Mouse (Mus musculus) limb, embryonic 14.5 days (tissue): ENCODE data around the gene Cdc14a. TPM values are rescaled to one million over a fixed set of nuclear protein-coding genes. Genes with fewer than 3 reads are reported as not detected.

ENCODE experiments used
- ATAC-seq: fragments of 200-750 bp; cut with Nextera tagmentation; 2 replicates; pipeline ENCODE4 v1.8.0; 2017; ENCODE audit warnings: low read depth, moderate number of reproducible peaks, moderate TSS enrichment; ENCODE audit not compliant: low FRiP score
- DNase-seq: peaks from one replicate; pipeline ENCODE4 v3.0.0-alpha.2; 2015; ENCODE audit warnings: low spot score
- H3K27ac ChIP-seq: fragments of 300-500 bp; sonication (generic); replicated peaks from 2 replicates; pipeline ENCODE4 v1.5.1; 2014; ENCODE audit warnings: low read depth, mild to moderate bottlenecking, low read length, moderate library complexity, mixed read lengths
- H3K27me3 ChIP-seq: fragments of 300-500 bp; sonication (generic); 2 replicates; pipeline ENCODE4 v1.6.1; 2014; ENCODE audit warnings: low read length, mixed read lengths; ENCODE audit not compliant: control insufficient read depth, insufficient read depth
- H3K36me3 ChIP-seq: fragments of 300-500 bp; sonication (generic); 2 replicates; pipeline ENCODE4 v1.6.1; 2014; ENCODE audit warnings: mild to moderate bottlenecking, low read length, moderate library complexity, mixed read lengths; ENCODE audit not compliant: control insufficient read depth, insufficient read depth
- H3K4me1 ChIP-seq: fragments of 300-500 bp; sonication (generic); 2 replicates; pipeline ENCODE4 v1.6.1; 2014; ENCODE audit warnings: antibody characterized with exemption, low read length, mixed read lengths; ENCODE audit not compliant: control insufficient read depth, insufficient read depth
- H3K4me2 ChIP-seq: fragments of 300-500 bp; sonication (generic); replicated peaks from 2 replicates; pipeline ENCODE4 v1.6.1; 2014; ENCODE audit warnings: low read depth, mild to moderate bottlenecking, low read length, moderate library complexity; ENCODE audit not compliant: severe bottlenecking
- H3K4me3 ChIP-seq: fragments of 300-500 bp; sonication (generic); replicated peaks from 2 replicates; pipeline ENCODE4 v1.5.1; 2014; ENCODE audit warnings: low read length
- H3K9ac ChIP-seq: fragments of 300-500 bp; sonication (generic); 2 replicates; pipeline ENCODE4 v1.6.1; 2014; ENCODE audit warnings: mild to moderate bottlenecking, low read depth, low read length, moderate library complexity; ENCODE audit not compliant: severe bottlenecking
- H3K9me3 ChIP-seq: fragments of 300-500 bp; sonication (generic); 2 replicates; pipeline ENCODE4 v1.6.1; 2016; ENCODE audit warnings: low read length; ENCODE audit not compliant: control insufficient read depth
- POLR2A ChIP-seq: fragments of 200-500 bp; IDR thresholded peaks from 2 replicates; pipeline ENCODE4 v1.8.0; 2012; ENCODE audit warnings: inconsistent platforms, mild to moderate bottlenecking, moderate library complexity, borderline replicate concordance; ENCODE audit not compliant: insufficient read depth, insufficient read length; ENCODE audit errors: extremely low read depth
- WGBS: fragments of 180-500 bp; shearing (Covaris S2); extraction: QIAGEN DNeasy Blood & Tissue Kit; methylation state at CpG from one replicate; pipeline ENCODE4 v1.1.7; 2014; 5-methylcytosine and 5-hydroxymethylcytosine counted together
- polyA plus RNA-seq, 2 experiments: library from polyadenylated mRNA; depleted of rRNA in 1 of 2; stranded (reverse) in 1 of 2; unstranded in 1 of 2; fragments of >200 nt; fragmentation: Nextera tagmentation in 1 of 2; extraction: Ambion mirVana in 1 of 2; gene quantifications; 2 replicates each; pipeline versions ENCODE4 v1.2.1 to v1.2.3; 2012 to 2014

Cdc14a gene
- polyA plus RNA-seq, 2 experiments = 8.4 TPM

GRCm38 (mm10) chr3:116444327-116444726, 20.5 kb upstream of the Cdc14a start:
- WGBS = 83% methylated on average over 9 of the region's 9 CpGs
- H3K4me3 ChIP-seq = no peak overlapping the region

GRCm38 (mm10) chr3:116442788-116443187, 19.0 kb upstream of the Cdc14a start:
- no peak for TF ChIP-seq POLR2A
- Histone ChIP-seq H3K9ac (no peak overlapping the region), H3K4me1 (no peaks in the 10 kb centered on the region), H3K9me3 (no peaks in the 10 kb centered on the region), H3K27me3 (no peaks in the 10 kb centered on the region), H3K4me2 (no peak overlapping the region), H3K27ac (no peak overlapping the region), H3K36me3 (no peaks in the 10 kb centered on the region), H3K4me3 (no peak overlapping the region)
- 73% methylated on average over 1 of the region's 1 CpGs for WGBS
- DNase-seq = no peak
- no peak for ATAC-seq

More at GRCm38 (mm10) chr3:116444327-116444726, 20.5 kb upstream of the Cdc14a start:
- Histone ChIP-seq H3K36me3 (no peaks in the 10 kb centered on the region), H3K9me3 (no peaks in the 10 kb centered on the region), H3K4me2 (no peak overlapping the region), H3K27ac (no peak overlapping the region), H3K4me1 (no peaks in the 10 kb centered on the region), H3K27me3 (no peaks in the 10 kb centered on the region), H3K9ac (no peak overlapping the region)
- DNase-seq (no peak), ATAC-seq (no peak)
- TF ChIP-seq POLR2A = no peak

GRCm38 (mm10) chr3:116441518-116442205, 17.8 kb upstream of the Cdc14a start:
- WGBS = 91% methylated on average over 15 of the region's 15 CpGs
- ATAC-seq = no peak

GRCm38 (mm10) chr3:116440066-116440997, 16.5 kb upstream of the Cdc14a start:
- DNase-seq (no peak), ATAC-seq (no peak)
- no peak overlapping the region for H3K27ac ChIP-seq
- H3K4me1 ChIP-seq = no peaks in the 10 kb centered on the region
- WGBS = 46% methylated on average over 8 of the region's 8 CpGs
- no peaks in the 10 kb centered on the region for H3K36me3 ChIP-seq
- H3K9me3 ChIP-seq = no peaks in the 10 kb centered on the region
- TF ChIP-seq POLR2A = no peak
- no peak overlapping the region for H3K4me3 ChIP-seq
- H3K9ac ChIP-seq = no peak overlapping the region
- no peak overlapping the region for H3K4me2 ChIP-seq
- no peaks in the 10 kb centered on the region for H3K27me3 ChIP-seq

More at GRCm38 (mm10) chr3:116441518-116442205, 17.8 kb upstream of the Cdc14a start:
- no peak overlapping the region for H3K4me2 ChIP-seq
- no peak for TF ChIP-seq POLR2A
- no peaks in the 10 kb centered on the region for H3K9me3 ChIP-seq
- H3K4me1 ChIP-seq = no peaks in the 10 kb centered on the region
- H3K36me3 ChIP-seq = no peaks in the 10 kb centered on the region
- H3K27me3 ChIP-seq = no peaks in the 10 kb centered on the region
- no peak overlapping the region for H3K27ac ChIP-seq
- no peak overlapping the region for H3K4me3 ChIP-seq
- no peak for DNase-seq
- H3K9ac ChIP-seq = no peak overlapping the region

GRCm38 (mm10) chr3:116436811-116437601, 13.2 kb upstream of the Cdc14a start:
- no peaks in the 10 kb centered on the region for H3K9me3 ChIP-seq
- 84% methylated on average over 9 of the region's 9 CpGs for WGBS
- no peak for TF ChIP-seq POLR2A
- no peak overlapping the region for H3K4me2 ChIP-seq
- ATAC-seq = no peak
- H3K4me3 ChIP-seq = no peak overlapping the region
- no peaks in the 10 kb centered on the region for H3K4me1 ChIP-seq
- H3K36me3 ChIP-seq = no peaks in the 10 kb centered on the region
- H3K27ac ChIP-seq = no peak overlapping the region
- no peak for DNase-seq
- no peaks in the 10 kb centered on the region for H3K27me3 ChIP-seq
- H3K9ac ChIP-seq = no peak overlapping the region
